Mouse (Mus musculus): Measurements from ENCODE around the gene Daam2. TPM values are rescaled to one million over a fixed set of nuclear protein-coding genes. Genes with fewer than 3 reads are reported as not detected.
A peak's percentile ranks its signal among the peaks of the same experiment; 100 is the strongest.

The Daam2 gene
- polyA plus RNA-seq, 1 experiment from 2014 or later: 2.5 TPM

GRCm38 (mm10) chr17:49498169-49498568, 66.0 kb downstream of the Daam2 start:
- Histone ChIP-seq H3K27me3 (ENCODE audit: control insufficient read depth, insufficient read depth, low read length) (no peaks in the 10 kb centered on the region), H3K4me2 (replicated peaks; ENCODE audit: low read depth) (no peak overlapping the region), H3K9ac (ENCODE audit: low read length) (no peak overlapping the region), H3K4me3 (ENCODE audit: low read depth, low read length) (no peak overlapping the region), H3K36me3 (ENCODE audit: control insufficient read depth, insufficient read depth, low read length) (0 out of 2 replicates have a peak, but pooled peaks cover 4% of the 10 kb centered on the region), H3K9me3 (ENCODE audit: control insufficient read depth, low read length) (no peaks in the 10 kb centered on the region), H3K4me1 (replicated peaks; ENCODE audit: control insufficient read depth, insufficient read depth) (no peaks in the 10 kb centered on the region), H3K27ac (replicated peaks) (no peak overlapping the region)
- TF ChIP-seq EP300 (optimal IDR thresholded peaks at IDR 0.05): no peak
- 72% methylated on average over 3 of the region's 3 CpGs for WGBS
- ATAC-seq (ENCODE audit: low FRiP score, low TSS enrichment) (no peak), DNase-seq (ENCODE audit: low spot score) (no peak)

- Histone ChIP-seq H3K27me3 (ENCODE audit: control insufficient read depth, insufficient read depth, low read length) (no peaks in the 10 kb centered on the region), H3K36me3 (ENCODE audit: control insufficient read depth, insufficient read depth, low read length) (peaks cover 9% of the 10 kb centered on the region; the same call in 1 of the 2 replicates), H3K4me2 (replicated peaks; ENCODE audit: low read depth) (no peak overlapping the region), H3K9me3 (ENCODE audit: control insufficient read depth, low read length) (no peaks in the 10 kb centered on the region), H3K27ac (replicated peaks) (no peak overlapping the region), H3K4me1 (replicated peaks; ENCODE audit: control insufficient read depth, insufficient read depth) (no peaks in the 10 kb centered on the region), H3K4me3 (ENCODE audit: low read depth, low read length) (no peak overlapping the region), H3K9ac (ENCODE audit: low read length) (no peak overlapping the region)
- 94% methylated on average over 4 of the region's 4 CpGs for WGBS
- ATAC-seq (ENCODE audit: low FRiP score, low TSS enrichment): no peak
- no peak for DNase-seq (ENCODE audit: low spot score)
- 0 out of 2 replicates have a peak, but pooled peaks have one; percentile 16 for TF ChIP-seq CTCF (IDR thresholded peaks at IDR 0.05; ENCODE audit: low read depth)
- TF ChIP-seq EP300 (optimal IDR thresholded peaks at IDR 0.05): no peak
Measured at GRCm38 (mm10) chr17:49493276-49493675, 70.9 kb downstream of the Daam2 start.

- Histone ChIP-seq H3K4me1 (replicated peaks; ENCODE audit: control insufficient read depth, insufficient read depth) (no peaks in the 10 kb centered on the region), H3K27ac (replicated peaks) (no peak overlapping the region), H3K36me3 (ENCODE audit: control insufficient read depth, insufficient read depth, low read length) (peaks cover 11% of the 10 kb centered on the region; the same call in 1 of the 2 replicates), H3K9me3 (ENCODE audit: control insufficient read depth, low read length) (no peaks in the 10 kb centered on the region), H3K4me3 (ENCODE audit: low read depth, low read length) (no peak overlapping the region), H3K9ac (ENCODE audit: low read length) (no peak overlapping the region), H3K27me3 (ENCODE audit: control insufficient read depth, insufficient read depth, low read length) (no peaks in the 10 kb centered on the region), H3K4me2 (replicated peaks; ENCODE audit: low read depth) (no peak overlapping the region)
- no peak for TF ChIP-seq CTCF (IDR thresholded peaks at IDR 0.05; ENCODE audit: low read depth)
- TF ChIP-seq EP300 (optimal IDR thresholded peaks at IDR 0.05): no peak
- ATAC-seq (ENCODE audit: low FRiP score, low TSS enrichment): no peak
- DNase-seq (ENCODE audit: low spot score): no peak
- WGBS: 41% methylated on average over 5 of the region's 5 CpGs
Measured at GRCm38 (mm10) chr17:49489098-49489497, 75.0 kb downstream of the Daam2 start.

- Histone ChIP-seq H3K9ac (ENCODE audit: low read length) (no peak overlapping the region), H3K36me3 (ENCODE audit: control insufficient read depth, insufficient read depth, low read length) (0 out of 2 replicates have a peak, but pooled peaks cover 4% of the 10 kb centered on the region), H3K27me3 (ENCODE audit: control insufficient read depth, insufficient read depth, low read length) (no peaks in the 10 kb centered on the region), H3K9me3 (ENCODE audit: control insufficient read depth, low read length) (no peaks in the 10 kb centered on the region), H3K4me2 (replicated peaks; ENCODE audit: low read depth) (no peak overlapping the region), H3K27ac (replicated peaks) (no peak overlapping the region), H3K4me3 (ENCODE audit: low read depth, low read length) (no peak overlapping the region), H3K4me1 (replicated peaks; ENCODE audit: control insufficient read depth, insufficient read depth) (no peaks in the 10 kb centered on the region)
- 78% methylated on average over 3 of the region's 3 CpGs for WGBS
- TF ChIP-seq EP300 (optimal IDR thresholded peaks at IDR 0.05) (no peak), CTCF (IDR thresholded peaks at IDR 0.05; ENCODE audit: low read depth) (no peak)
- DNase-seq (ENCODE audit: low spot score): no peak
- no peak for ATAC-seq (ENCODE audit: low FRiP score, low TSS enrichment)
Measured at GRCm38 (mm10) chr17:49484435-49484834, 79.7 kb downstream of the Daam2 start.

GRCm38 (mm10) chr17:49481876-49482275, 82.3 kb downstream of the Daam2 start:
- Histone ChIP-seq H3K9me3 (ENCODE audit: control insufficient read depth, low read length) (no peaks in the 10 kb centered on the region), H3K9ac (ENCODE audit: low read length) (no peak overlapping the region), H3K4me2 (replicated peaks; ENCODE audit: low read depth) (no peak overlapping the region), H3K4me1 (replicated peaks; ENCODE audit: control insufficient read depth, insufficient read depth) (no peaks in the 10 kb centered on the region), H3K36me3 (ENCODE audit: control insufficient read depth, insufficient read depth, low read length) (no peaks in the 10 kb centered on the region), H3K27ac (replicated peaks) (no peak overlapping the region), H3K4me3 (ENCODE audit: low read depth, low read length) (no peak overlapping the region), H3K27me3 (ENCODE audit: control insufficient read depth, insufficient read depth, low read length) (no peaks in the 10 kb centered on the region)
- no peak for DNase-seq (ENCODE audit: low spot score)
- no peak for TF ChIP-seq EP300 (optimal IDR thresholded peaks at IDR 0.05)
- no peak for TF ChIP-seq CTCF (IDR thresholded peaks at IDR 0.05; ENCODE audit: low read depth)
- ATAC-seq (ENCODE audit: low FRiP score, low TSS enrichment): no peak
- 76% methylated on average over 3 of the region's 3 CpGs for WGBS

GRCm38 (mm10) chr17:49477370-49477769, 86.8 kb downstream of the Daam2 start:
- Histone ChIP-seq H3K9me3 (ENCODE audit: control insufficient read depth, low read length) (no peaks in the 10 kb centered on the region), H3K27me3 (ENCODE audit: control insufficient read depth, insufficient read depth, low read length) (no peaks in the 10 kb centered on the region), H3K4me2 (replicated peaks; ENCODE audit: low read depth) (no peak overlapping the region), H3K9ac (ENCODE audit: low read length) (no peak overlapping the region), H3K36me3 (ENCODE audit: control insufficient read depth, insufficient read depth, low read length) (no peaks in the 10 kb centered on the region), H3K4me1 (replicated peaks; ENCODE audit: control insufficient read depth, insufficient read depth) (no peaks in the 10 kb centered on the region), H3K27ac (replicated peaks) (no peak overlapping the region), H3K4me3 (ENCODE audit: low read depth, low read length) (no peak overlapping the region)
- 66% methylated on average over 4 of the region's 4 CpGs for WGBS
- no peak for ATAC-seq (ENCODE audit: low FRiP score, low TSS enrichment)
- no peak for TF ChIP-seq CTCF (IDR thresholded peaks at IDR 0.05; ENCODE audit: low read depth)
- TF ChIP-seq EP300 (optimal IDR thresholded peaks at IDR 0.05): no peak
- no peak for DNase-seq (ENCODE audit: low spot score)

Measured in stomach, postnatal 0 days (tissue).